Mouse (Mus musculus): Measurements from ENCODE around the gene Cd7. TPM values are rescaled to one million over a fixed set of nuclear protein-coding genes. Genes with fewer than 3 reads are reported as not detected.
"Not testable (repeated sequence)": the region's sequence is repeated elsewhere in the genome, so short reads cannot be mapped to it uniquely, and the experiment has no call there.

Cd7 gene
- polyA plus RNA-seq, 1 experiment from 2014 or later: 2.0 TPM

DNA sequence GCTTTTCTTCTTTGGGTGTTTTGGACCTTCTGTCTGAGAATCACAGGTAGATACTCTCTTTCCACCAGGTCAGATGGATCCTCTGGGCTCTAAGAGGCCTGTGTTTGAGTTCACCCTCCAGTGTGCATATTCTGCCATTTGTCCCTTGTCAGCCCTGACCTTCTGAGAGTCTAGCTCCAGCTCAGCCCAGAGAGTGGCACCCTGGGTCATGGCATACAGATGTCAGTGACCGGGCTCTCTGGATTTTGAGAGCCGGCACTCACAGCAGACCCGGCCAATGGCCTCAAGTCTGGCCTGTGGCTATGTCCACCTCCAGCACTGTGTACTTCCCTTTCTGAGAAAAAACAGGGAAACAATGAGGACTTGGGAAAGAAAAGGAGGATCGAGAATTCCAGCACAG is 20.3 kb upstream of the Cd7 start:
- WGBS (ENCODE audit: missing documents): 89% methylated on average over 4 of the region's 4 CpGs
- Histone ChIP-seq H3K79me2 (ENCODE audit: inconsistent target) (no peaks in the 10 kb centered on the region), H3K27ac (no peak overlapping the region), H3K4me3 (ENCODE audit: inconsistent target) (no peak overlapping the region), H3K36me3 (ENCODE audit: inconsistent target) (no peaks in the 10 kb centered on the region)

DNA sequence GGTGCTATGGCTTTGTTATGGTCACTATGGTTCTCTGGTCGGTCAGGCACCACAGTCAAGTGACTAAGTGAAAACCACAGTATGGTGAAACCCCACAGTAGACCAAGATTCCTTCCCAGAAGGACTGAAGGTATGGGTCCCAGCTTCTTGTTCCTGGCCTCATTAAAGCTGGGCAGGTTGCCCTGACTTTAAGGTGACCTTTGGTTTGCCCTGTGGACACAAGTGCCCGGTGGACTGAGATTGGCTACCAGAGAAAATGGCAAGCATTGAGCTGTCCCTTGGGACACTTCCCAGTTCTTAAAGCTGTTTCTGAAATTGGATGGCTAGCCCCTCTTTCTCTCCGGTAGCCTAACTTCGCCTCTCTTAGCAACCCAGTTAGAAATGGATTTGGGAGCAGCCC is 19.7 kb upstream of the Cd7 start:
- WGBS (ENCODE audit: missing documents): 82% methylated on average over 4 of the region's 4 CpGs
- H3K27ac ChIP-seq: no peak overlapping the region
- no peak overlapping the region for H3K4me3 ChIP-seq (ENCODE audit: inconsistent target)
- no peaks in the 10 kb centered on the region for H3K36me3 ChIP-seq (ENCODE audit: inconsistent target)
- H3K79me2 ChIP-seq (ENCODE audit: inconsistent target): no peaks in the 10 kb centered on the region

DNA sequence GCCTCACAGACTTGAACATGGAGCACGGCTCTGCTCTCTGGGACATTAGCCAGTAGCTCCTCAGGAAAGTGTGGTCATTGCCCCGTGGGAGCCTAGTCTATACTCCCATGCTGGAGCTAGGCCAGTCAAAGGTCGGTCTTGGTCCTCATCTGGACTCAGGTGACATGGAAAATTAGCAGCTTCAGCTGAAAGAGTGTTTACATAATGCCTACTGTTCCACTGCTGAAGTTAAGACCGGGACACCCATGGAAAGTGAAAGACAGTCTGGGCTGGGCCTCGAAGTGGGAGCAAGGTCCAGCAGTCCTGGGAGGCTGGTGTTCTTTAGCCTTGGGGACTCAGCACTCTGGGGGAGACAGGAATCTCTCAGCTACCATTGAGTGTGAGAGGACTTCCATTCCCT is 18.9 kb upstream of the Cd7 start:
- Histone ChIP-seq H3K27ac (no peak overlapping the region), H3K4me3 (ENCODE audit: inconsistent target) (no peak overlapping the region), H3K79me2 (ENCODE audit: inconsistent target) (no peaks in the 10 kb centered on the region), H3K36me3 (ENCODE audit: inconsistent target) (no peaks in the 10 kb centered on the region)
- WGBS (ENCODE audit: missing documents): 77% methylated on average over 5 of the region's 5 CpGs

DNA sequence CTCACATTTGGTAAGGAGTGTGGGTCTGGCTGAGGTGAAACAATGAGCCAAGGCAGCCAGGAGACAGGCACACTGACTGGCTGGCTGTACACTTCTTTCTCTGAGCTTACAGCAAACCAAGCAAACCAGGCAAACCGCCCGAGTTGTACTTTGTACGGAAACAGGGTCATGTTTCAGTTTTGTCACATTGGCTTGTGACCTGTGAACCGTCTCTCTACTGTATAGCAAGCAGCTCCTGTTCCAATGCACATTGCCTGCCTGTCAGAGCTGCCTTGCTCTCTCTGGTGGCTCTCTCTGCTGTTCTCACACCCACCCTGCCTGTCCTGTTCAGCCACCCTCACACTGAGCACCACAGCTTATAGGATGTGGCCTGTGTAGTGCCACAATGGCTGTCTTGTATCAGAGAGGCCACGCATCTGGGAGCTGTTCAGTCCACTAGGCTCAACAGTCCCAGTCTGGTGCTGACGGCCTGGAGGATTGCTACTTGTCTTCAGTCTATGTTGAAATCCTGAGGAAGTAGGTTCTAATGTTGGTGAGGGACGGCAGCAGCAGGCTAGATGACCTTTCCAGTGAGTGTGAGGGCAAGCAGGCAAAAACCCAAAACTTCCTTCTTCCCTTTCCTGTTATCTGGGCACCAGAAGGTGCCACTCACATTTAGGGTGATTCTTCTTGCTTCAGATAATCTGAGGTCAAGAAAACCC is 17.5 kb upstream of the Cd7 start:
- H3K4me3 ChIP-seq (ENCODE audit: inconsistent target): no peak overlapping the region
- no peaks in the 10 kb centered on the region for H3K36me3 ChIP-seq (ENCODE audit: inconsistent target)
- 62% methylated on average over 7 of the region's 7 CpGs for WGBS (ENCODE audit: missing documents)
- no peaks in the 10 kb centered on the region for H3K79me2 ChIP-seq (ENCODE audit: inconsistent target)
- H3K27ac ChIP-seq: no peak overlapping the region

DNA sequence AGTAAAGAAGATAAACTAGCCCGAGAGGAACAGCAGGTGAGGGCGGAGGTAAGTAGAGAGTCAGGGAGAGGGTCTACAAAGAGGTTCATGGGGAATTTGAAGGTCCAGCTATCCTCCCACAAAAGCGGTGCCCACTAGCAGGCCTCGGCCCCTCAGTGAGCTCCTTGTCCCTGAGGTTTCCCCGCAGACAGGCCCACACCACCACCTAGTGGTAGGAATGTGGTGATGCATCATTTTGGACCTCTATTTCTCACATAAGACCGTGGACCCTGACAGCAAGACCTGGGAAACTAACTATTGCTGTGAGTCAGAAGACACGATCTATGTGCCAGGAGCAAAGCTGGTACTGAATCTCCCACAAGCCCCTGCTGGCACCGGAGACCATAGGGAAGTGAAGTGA is 14.3 kb upstream of the Cd7 start:
- no peaks in the 10 kb centered on the region for H3K36me3 ChIP-seq (ENCODE audit: inconsistent target)
- H3K27ac ChIP-seq: no peak overlapping the region
- no peak overlapping the region for H3K4me3 ChIP-seq (ENCODE audit: inconsistent target)
- 24% methylated on average over 8 of the region's 8 CpGs for WGBS (ENCODE audit: missing documents)
- H3K79me2 ChIP-seq (ENCODE audit: inconsistent target): no peaks in the 10 kb centered on the region

DNA sequence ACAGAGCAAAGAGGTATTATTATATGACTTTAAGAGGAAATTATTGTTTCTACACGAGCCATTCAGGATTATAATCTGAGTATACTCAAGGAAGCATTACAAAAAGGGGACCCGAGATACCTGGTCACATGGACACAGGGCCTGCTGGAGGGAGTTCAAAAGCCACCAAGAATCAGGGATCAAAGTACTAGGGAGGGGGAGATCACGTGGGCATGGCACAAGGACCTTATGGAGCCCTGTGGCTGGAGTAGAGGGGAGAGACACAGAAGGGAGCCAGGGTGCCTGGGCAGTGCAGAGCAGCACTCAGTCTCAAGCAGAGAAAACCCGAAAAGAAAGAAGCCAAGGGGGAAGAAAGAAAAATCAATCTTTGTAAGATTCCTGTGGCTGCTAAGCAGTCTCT is 13.2 kb upstream of the Cd7 start:
- WGBS (ENCODE audit: missing documents): 93% methylated on average over 4 of the region's 4 CpGs
- H3K36me3 ChIP-seq (ENCODE audit: inconsistent target): no peaks in the 10 kb centered on the region
- no peak overlapping the region for H3K4me3 ChIP-seq (ENCODE audit: inconsistent target)
- H3K79me2 ChIP-seq (ENCODE audit: inconsistent target): no peaks in the 10 kb centered on the region
- H3K27ac ChIP-seq: no peak overlapping the region

DNA sequence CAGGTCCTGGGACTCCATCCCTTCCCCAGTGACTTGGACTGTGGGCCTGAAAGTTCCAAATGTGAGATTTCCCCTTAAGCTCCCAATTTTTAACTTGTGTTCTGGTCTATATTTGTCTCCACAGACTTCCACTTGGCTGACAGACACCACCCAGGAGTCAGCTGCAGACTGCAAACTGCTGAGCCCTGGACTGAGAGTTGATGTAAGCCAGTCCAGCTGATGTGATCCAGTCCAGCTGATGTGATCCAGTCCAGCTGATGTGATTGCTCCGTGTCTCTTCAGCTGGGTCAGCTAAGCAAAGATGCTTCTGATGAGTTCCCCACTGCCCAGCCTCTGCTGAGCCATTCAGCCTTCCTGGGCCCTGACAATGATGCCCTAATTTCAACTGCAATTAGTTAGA is 12.6 kb upstream of the Cd7 start:
- no peaks in the 10 kb centered on the region for H3K79me2 ChIP-seq (ENCODE audit: inconsistent target)
- no peak overlapping the region for H3K4me3 ChIP-seq (ENCODE audit: inconsistent target)
- H3K36me3 ChIP-seq (ENCODE audit: inconsistent target): no peaks in the 10 kb centered on the region
- no peak overlapping the region for H3K27ac ChIP-seq
- 86% methylated on average over 1 of the region's 1 CpGs for WGBS (ENCODE audit: missing documents)

DNA sequence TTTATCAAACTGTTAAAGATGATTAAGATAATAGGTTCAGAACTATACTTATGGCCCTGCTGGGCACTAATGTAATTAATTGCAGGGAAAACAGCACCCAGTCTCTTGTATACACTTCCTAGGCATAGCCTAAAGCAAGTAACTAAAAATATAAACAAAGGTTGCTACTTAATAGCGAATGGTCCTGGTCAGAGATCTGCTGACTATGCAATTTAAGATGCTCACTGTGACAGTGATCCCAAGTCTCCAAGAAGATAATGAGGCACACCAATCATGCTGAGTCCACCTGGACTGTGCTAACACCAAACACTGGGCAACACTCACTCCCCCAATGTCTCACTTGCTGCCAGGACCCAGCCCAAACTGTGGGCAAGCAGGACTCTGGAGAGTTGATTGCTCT is 10.6 kb upstream of the Cd7 start:
- 100% methylated on average over 1 of the region's 1 CpGs for WGBS (ENCODE audit: missing documents)
- no peak overlapping the region for H3K4me3 ChIP-seq (ENCODE audit: inconsistent target)
- no peaks in the 10 kb centered on the region for H3K36me3 ChIP-seq (ENCODE audit: inconsistent target)
- no peaks in the 10 kb centered on the region for H3K79me2 ChIP-seq (ENCODE audit: inconsistent target)
- no peak overlapping the region for H3K27ac ChIP-seq

DNA sequence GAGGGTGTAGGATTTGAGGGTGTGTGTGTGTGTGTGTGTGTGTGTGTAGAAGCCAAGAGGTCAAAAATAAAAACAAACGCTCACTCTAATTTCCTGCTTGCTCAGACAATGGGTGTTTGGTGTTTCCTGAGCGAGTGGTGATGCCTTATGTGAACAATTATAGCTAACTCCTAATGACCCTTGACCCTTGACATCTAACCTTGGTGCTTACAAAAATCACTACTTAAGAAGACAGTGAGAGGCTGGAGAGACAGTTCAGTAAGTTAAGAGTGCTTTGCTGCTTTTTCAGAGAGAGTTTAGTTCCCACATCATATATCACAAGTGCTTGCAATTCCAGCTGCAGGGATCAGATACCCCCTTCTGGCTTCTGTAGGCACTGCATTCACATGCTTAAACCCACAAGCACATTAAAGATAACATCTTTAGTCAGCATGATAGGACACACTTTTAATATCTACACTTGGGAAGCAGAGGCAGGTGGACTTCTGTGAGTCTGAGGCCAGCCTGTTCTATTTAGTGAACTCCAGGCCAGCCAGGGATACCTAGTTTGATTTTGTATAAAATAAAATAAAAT is 8.7 kb upstream of the Cd7 start:
- no peaks in the 10 kb centered on the region for H3K36me3 ChIP-seq (ENCODE audit: inconsistent target)
- no peak overlapping the region for H3K27ac ChIP-seq
- no peaks in the 10 kb centered on the region for H3K79me2 ChIP-seq (ENCODE audit: inconsistent target)
- H3K4me3 ChIP-seq (ENCODE audit: inconsistent target): no peak overlapping the region
- 78% methylated on average over 2 of the region's 2 CpGs for WGBS (ENCODE audit: missing documents)

DNA sequence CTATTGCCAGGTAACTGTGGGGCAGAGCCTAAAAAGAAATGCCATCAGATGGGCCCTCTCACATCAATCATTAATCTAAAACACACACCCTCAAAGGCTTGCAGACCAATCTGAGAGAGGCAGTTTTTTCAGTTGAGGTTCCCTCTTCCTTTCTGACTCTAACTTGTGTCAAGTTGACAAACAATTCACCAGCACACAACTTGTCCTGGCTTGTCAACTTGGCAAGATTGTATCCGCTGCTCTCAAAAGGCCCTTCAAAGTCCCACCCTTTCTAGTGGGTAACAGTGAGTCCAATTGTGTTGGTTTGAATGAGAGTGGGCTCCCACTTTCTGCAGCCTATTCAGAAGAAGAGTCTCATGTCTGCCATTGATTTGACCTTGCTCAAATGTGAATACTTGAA is 6.1 kb upstream of the Cd7 start:
- WGBS (ENCODE audit: missing documents): 100% methylated on average over 1 of the region's 1 CpGs
- H3K79me2 ChIP-seq (ENCODE audit: inconsistent target): no peaks in the 10 kb centered on the region
- H3K4me3 ChIP-seq (ENCODE audit: inconsistent target): no peak overlapping the region

DNA sequence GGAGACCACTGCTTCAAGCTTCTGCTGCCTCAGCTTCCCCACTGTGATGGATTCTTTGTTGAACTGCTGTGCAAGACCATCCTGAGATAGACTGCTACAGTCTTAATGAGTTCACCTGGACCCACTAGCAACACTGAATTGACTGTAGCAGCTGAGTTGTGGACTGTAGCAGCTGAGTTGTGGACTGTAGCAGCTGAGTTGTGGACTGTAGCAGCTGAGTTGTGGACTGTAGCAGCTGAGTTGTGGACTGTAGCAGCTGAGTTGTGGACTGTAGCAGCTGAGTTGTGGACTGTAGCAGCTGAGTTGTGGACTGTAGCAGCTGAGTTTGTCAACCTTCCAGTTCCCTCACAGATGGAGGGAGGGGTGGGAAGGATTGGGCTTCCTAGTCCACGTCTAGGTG is 3.8 kb upstream of the Cd7 start:
- H3K36me3 ChIP-seq (ENCODE audit: inconsistent target); H3K4me3 ChIP-seq (ENCODE audit: inconsistent target); H3K27ac ChIP-seq; H3K79me2 ChIP-seq (ENCODE audit: inconsistent target): not testable (repeated sequence)
- WGBS (ENCODE audit: missing documents): 82% methylated on average over 1 of the region's 1 CpGs

More for the DNA sequence above, 6.1 kb upstream of the Cd7 start:
- H3K27ac ChIP-seq: no peak overlapping the region
- no peaks in the 10 kb centered on the region for H3K36me3 ChIP-seq (ENCODE audit: inconsistent target)

DNA sequence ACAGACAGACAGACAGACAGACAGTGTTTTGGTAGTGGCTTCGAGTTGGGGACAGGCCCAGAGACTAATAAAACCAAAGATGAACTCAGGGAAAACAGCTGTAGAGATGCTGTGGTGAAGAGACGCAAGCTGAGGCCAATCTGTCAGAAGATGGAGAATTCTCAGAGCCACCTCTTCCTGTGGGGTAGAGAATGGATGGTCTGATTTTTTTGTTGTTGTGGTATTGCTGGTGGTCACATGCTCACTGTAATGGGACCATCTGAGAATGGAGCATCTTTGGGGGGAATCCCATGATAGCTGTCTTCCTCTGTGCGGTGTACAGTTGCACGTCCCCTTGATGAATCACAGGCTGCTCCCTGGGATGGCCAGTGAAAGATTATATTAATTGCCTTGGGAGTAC is 3.3 kb upstream of the Cd7 start:
- no peak overlapping the region for H3K4me3 ChIP-seq (ENCODE audit: inconsistent target)
- 87% methylated on average over 4 of the region's 4 CpGs for WGBS (ENCODE audit: missing documents)
- H3K36me3 ChIP-seq (ENCODE audit: inconsistent target): no peaks in the 10 kb centered on the region
- H3K27ac ChIP-seq: no peak overlapping the region
- H3K79me2 ChIP-seq (ENCODE audit: inconsistent target): no peaks in the 10 kb centered on the region

DNA sequence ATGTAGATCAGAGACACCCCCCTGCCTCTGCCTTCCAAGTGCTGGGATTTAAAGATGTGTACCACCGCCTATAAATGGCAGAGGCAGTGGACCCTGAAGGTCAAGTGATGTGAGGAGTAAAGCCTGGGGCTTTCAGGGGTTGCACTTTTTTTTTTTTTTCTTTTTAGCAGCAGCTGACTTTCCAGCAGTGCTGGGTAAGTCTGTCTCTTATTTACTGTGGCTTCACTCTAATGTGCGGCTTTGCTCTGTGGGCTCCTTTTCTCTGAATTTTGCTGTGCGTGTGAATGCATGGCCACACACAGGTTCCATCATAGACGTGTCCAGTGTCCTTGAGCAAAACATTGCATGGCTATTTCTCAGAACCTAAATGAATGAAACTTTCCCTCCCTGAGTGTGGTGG is 2.4 kb upstream of the Cd7 start:
- H3K79me2 ChIP-seq (ENCODE audit: inconsistent target): no peaks in the 10 kb centered on the region
- no peak overlapping the region for H3K4me3 ChIP-seq (ENCODE audit: inconsistent target)
- H3K27ac ChIP-seq: no peak overlapping the region
- WGBS (ENCODE audit: missing documents): 84% methylated on average over 4 of the region's 4 CpGs
- H3K36me3 ChIP-seq (ENCODE audit: inconsistent target): no peaks in the 10 kb centered on the region

DNA sequence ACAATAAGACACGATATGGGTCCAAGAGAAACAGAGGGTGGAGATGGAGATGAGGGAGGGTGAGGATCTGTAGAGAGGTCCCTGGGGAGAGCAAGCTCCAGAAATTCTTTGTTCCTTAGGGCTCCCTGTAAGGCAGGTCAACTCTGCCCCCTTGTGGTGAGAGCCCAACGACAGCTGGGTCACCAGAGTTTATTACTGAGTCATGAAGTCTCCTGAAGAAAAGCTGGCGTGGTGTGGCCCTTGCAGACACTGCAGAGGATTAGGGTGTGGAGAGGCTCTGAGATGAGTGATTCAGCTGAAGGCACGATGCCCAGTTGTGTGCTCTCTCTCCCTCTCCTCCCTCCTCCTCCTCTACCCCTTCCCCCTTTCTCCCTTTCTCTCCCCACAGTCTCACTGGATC is 2.0 kb upstream of the Cd7 start:
- no peak overlapping the region for H3K4me3 ChIP-seq (ENCODE audit: inconsistent target)
- no peaks in the 10 kb centered on the region for H3K79me2 ChIP-seq (ENCODE audit: inconsistent target)
- WGBS (ENCODE audit: missing documents): 4% methylated on average over 4 of the region's 4 CpGs
- no peak overlapping the region for H3K27ac ChIP-seq
- H3K36me3 ChIP-seq (ENCODE audit: inconsistent target): no peaks in the 10 kb centered on the region

DNA sequence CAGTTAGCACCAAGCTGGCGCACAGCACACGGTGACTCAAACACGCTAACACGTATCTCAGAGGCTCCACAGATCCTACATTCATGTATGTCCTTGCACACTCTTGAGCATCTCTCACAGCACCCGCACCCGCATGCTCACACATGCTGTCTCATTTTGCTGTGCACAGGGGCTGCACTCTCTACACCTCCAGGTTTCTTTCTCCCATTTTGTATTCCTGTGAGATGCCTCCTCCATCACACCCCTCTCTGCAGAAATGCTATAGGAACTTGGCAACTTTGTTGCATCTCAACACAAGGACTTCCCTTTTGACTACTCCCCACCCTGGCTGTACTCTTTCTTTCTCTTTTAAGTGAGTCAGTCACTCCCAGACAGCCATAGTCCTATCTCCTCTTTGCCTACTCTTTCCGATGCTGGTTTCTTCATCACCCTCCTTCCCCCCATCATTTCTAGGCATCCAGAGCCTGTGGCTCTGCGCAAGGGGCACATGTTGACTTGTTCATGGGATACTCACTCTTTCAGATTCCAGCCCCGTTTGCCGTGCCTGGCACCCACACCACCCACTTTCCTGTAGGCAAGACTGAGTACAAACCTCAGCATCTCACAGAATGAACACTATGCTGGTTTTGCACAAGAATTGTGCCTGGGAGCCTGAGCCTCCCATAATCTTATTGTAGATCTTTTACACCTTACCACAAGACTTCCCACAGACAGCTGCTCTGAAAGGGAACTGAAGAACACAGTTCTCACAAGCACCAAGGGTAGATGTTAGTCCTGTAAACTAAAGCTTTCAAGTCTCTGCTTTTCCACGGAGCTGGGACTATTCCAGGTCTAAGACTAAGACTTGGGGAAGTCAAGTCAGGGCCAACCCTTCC is 615 bp downstream of the Cd7 start:
- no peak overlapping the region for H3K4me3 ChIP-seq (ENCODE audit: inconsistent target)

More for the DNA sequence above, 615 bp downstream of the Cd7 start:
- 64% methylated on average over 11 of the region's 11 CpGs for WGBS (ENCODE audit: missing documents)
- no peak overlapping the region for H3K27ac ChIP-seq
- H3K36me3 ChIP-seq (ENCODE audit: inconsistent target): no peaks in the 10 kb centered on the region
- no peaks in the 10 kb centered on the region for H3K79me2 ChIP-seq (ENCODE audit: inconsistent target)

Data from macrophage (primary cell).